Mouse (Mus musculus) 3T3-L1 (cell line): ENCODE results near the gene Adamts15.

Source experiments
- DNase-seq: peaks from one replicate; pipeline ENCODE4 v3.0.0-alpha.2; 2015; ENCODE audit warnings: low read depth, low spot score

The Adamts15 gene

GRCm38 (mm10) chr9:30880553-30880952 lies 41.7 kb downstream of the Adamts15 start:
- DNase-seq: no peak

DNA sequence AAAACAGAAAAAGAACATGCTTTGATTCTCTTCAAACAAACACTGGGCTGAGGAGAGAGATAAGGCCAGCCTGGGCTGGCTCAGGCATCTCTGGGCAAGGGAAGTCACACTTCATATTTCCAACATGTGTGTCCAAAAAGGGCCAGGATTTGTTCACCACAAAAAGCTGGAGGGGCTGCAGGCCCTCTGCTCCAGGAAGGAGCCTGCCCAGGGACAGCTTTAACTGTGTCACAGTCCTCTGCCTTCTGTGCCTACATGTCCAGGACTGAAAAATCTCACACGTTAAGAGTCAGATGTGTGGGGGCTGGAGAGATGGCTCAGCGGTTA lies 42.3 kb downstream of the Adamts15 start:
- DNase-seq: no peak

DNA sequence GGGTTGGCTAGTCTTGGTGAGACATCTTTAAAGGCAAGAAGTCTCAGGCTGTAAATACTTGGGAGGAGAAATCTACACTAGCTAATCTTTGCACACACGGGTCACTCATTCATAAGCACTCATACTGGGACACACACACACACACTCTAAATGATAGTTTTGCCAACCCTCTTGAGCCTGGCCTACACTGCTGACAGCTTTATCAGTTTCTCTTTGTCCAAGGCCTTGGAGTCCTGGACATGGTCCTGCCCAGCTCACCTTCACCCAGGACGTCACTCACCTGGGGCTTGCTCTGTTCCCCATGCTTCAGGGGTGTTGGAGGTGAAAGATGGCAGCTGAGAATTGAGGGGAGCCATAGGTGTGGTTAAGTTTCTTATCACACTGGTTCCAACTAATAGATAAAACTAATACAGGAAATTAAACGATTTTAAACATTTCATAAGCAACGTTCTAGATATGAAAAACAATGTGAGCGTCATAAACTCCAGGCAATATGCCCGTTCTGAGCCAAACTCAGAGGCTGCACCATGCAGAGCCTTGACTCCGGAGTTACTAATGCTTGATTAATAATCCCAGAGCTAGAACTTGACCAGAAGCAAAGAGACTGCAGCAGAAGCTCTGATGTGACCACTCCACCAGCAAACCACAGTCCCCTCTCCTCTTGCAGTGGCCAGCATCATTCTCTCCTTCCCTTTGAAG lies 42.9 kb downstream of the Adamts15 start:
- no peak for DNase-seq

- no peak for DNase-seq
Observed at GRCm38 (mm10) chr9:30876552-30876951, 45.7 kb downstream of the Adamts15 start.

GRCm38 (mm10) chr9:30855837-30856236 lies 66.4 kb downstream of the Adamts15 start:
- DNase-seq: peak; percentile 16

- no peak for DNase-seq
Observed at GRCm38 (mm10) chr9:30851841-30852240, 70.4 kb downstream of the Adamts15 start.

GRCm38 (mm10) chr9:30849951-30850350 lies 72.3 kb downstream of the Adamts15 start:
- DNase-seq: no peak

DNA sequence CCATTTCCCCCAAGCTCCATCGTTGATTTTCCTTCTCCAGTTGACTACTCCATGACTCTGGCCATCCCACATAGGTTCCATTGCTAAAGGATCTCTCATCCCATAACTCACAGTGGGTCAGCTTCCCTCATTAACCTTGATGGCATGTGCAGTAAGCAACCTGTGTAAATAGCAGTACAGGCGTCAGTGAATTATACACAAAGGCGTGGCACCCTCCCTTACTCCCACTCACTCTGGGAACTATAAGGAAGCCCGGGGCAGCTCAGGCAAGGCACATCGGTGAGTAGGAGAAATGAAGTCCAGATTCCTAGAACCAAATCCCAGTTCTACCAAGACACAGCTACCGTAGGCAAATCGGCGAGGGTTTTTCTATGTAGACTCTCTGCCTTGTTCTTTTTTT lies 72.8 kb downstream of the Adamts15 start:
- DNase-seq: no peak
